ENCODE assay signal across 9 mouse cellular contexts in the genomic region with DNA sequence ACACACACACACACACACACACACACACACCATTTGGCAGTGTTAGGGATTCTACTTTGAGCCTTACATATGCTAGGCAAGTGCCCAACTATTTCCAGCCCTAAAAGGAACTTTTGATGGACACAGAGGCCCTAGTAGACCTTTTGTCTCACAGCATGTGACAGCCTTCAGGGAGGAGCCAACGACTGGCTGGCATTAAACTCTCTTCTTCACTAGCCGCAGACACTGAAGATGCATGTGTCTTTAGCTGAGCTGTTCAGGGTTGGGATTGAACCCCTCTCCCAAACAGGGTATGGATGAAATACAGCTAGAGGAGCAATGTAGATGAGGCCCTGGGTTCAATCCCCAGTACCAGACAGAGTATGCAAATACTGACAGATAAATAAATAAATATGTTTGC.
DNase-seq lines count a peak whose midpoint lies in the region; ATAC-seq and TF ChIP-seq lines count a peak whose summit lies in the region.
"Had no signal": no experiment of that assay in that cellular context is flagged by ENCODE, and none has a peak within 500 bp of the region (broad histone marks: within the 10 kb centered on the region; RNA-seq: fewer than 3 reads in every experiment).

No protein-coding gene starts in this region.

- no peak for TF ChIP-seq CTCF in liver, postnatal 0 days (IDR thresholded peaks at IDR 0.05; ENCODE audit: low read depth)

- peak overlapping the region; percentile 66 for H3K4me2 ChIP-seq in lung, embryonic 15.5 days
- H3K4me2 ChIP-seq in forebrain, embryonic 16.5 days (ENCODE audit: low read length): no peak overlapping the region
- H3K4me2 ChIP-seq in heart, embryonic 14.5 days (ENCODE audit: low read length): peak overlapping the region; percentile 83
- H3K4me2 ChIP-seq in liver, postnatal 0 days (ENCODE audit: low read depth, low read length): peak overlapping the region; percentile 73

- H3K4me1 ChIP-seq in lung, embryonic 15.5 days: peaks cover 36% of the 10 kb centered on the region
- H3K4me1 ChIP-seq in forebrain, embryonic 16.5 days (replicated peaks; ENCODE audit: control insufficient read depth, insufficient read depth, low read length): peaks cover 18% of the 10 kb centered on the region
- peaks cover 28 to 68% of the 10 kb centered on the region in 2 experiments for H3K4me1 ChIP-seq in heart, embryonic 14.5 days (ENCODE audit: control insufficient read depth in 2 of 2, insufficient read depth in 2 of 2, low read length in 2 of 2)
- H3K4me1 ChIP-seq in liver, postnatal 0 days (ENCODE audit: insufficient read depth): peaks cover 26% of the 10 kb centered on the region

- 36% methylated on average over 2 of the region's 2 CpGs for WGBS in lung, embryonic 15.5 days
- 22% methylated on average over 2 of the region's 2 CpGs for WGBS in forebrain, embryonic 16.5 days
- WGBS in heart, embryonic 14.5 days: 13% methylated on average over 2 of the region's 2 CpGs
- 42% methylated on average over 2 of the region's 2 CpGs for WGBS in liver, postnatal 0 days (ENCODE audit: insufficient replicate concordance)

- H3K4me3 ChIP-seq in lung, embryonic 15.5 days: peak overlapping the region; percentile 47; the same call in 1 of the 2 replicates
- H3K4me3 ChIP-seq in forebrain, embryonic 16.5 days (replicated peaks; ENCODE audit: low read length): no peak overlapping the region
- H3K4me3 ChIP-seq in heart, embryonic 14.5 days (ENCODE audit: control insufficient read depth in 1 of 2, insufficient read depth in 1 of 2, low read depth in 1 of 2, low read length in 2 of 2): peak overlapping the region in 1 of 2 experiments; percentile 47; a peak in 2 of 4 replicates
- 0 out of 2 replicates have a peak overlapping the region, but pooled peaks have one; percentile 45 for H3K4me3 ChIP-seq in liver, postnatal 0 days (ENCODE audit: low read depth, low read length)

- no peaks in the 10 kb centered on the region for H3K9me3 ChIP-seq in lung, embryonic 15.5 days
- H3K9me3 ChIP-seq in forebrain, embryonic 16.5 days (ENCODE audit: control insufficient read depth, low read length): no peaks in the 10 kb centered on the region
- H3K9me3 ChIP-seq in heart, embryonic 14.5 days (ENCODE audit: control insufficient read depth, low read length): no peaks in the 10 kb centered on the region
- H3K9me3 ChIP-seq in liver, postnatal 0 days (ENCODE audit: low read length): no peaks in the 10 kb centered on the region

- no peak for TF ChIP-seq EP300 in liver, postnatal 0 days (IDR thresholded peaks at IDR 0.05; ENCODE audit: low read depth)

- H3K9ac ChIP-seq in lung, embryonic 15.5 days: no peak overlapping the region
- no peak overlapping the region for H3K9ac ChIP-seq in forebrain, embryonic 16.5 days (replicated peaks; ENCODE audit: low read depth, low read length)
- H3K9ac ChIP-seq in heart, embryonic 14.5 days (ENCODE audit: low read length): peak overlapping the region; percentile 70
- no peak overlapping the region; the same call in 1 of the 2 replicates for H3K9ac ChIP-seq in liver, postnatal 0 days (replicated peaks)

- peak overlapping the region; percentile 88; the same call in 1 of the 2 replicates for H3K27ac ChIP-seq in lung, embryonic 15.5 days
- no peak overlapping the region for H3K27ac ChIP-seq in forebrain, embryonic 16.5 days (ENCODE audit: low read length)
- peak overlapping the region; percentile 98 for H3K27ac ChIP-seq in heart, embryonic 14.5 days (replicated peaks in 1 of 2; ENCODE audit: control insufficient read depth in 1 of 2, insufficient read depth in 1 of 2, low read depth in 2 of 2, low read length in 2 of 2)
- H3K27ac ChIP-seq in liver, postnatal 0 days (ENCODE audit: low read depth): peak overlapping the region; percentile 75; the same call in 1 of the 2 replicates

- H3K27me3 ChIP-seq in lung, embryonic 15.5 days: no peaks in the 10 kb centered on the region
- H3K27me3 ChIP-seq in forebrain, embryonic 16.5 days (replicated peaks; ENCODE audit: control insufficient read depth, insufficient read depth, low read length): no peaks in the 10 kb centered on the region
- no peaks in the 10 kb centered on the region for H3K27me3 ChIP-seq in heart, embryonic 14.5 days (ENCODE audit: control insufficient read depth, insufficient read depth, low read length)
- no peaks in the 10 kb centered on the region for H3K27me3 ChIP-seq in liver, postnatal 0 days (ENCODE audit: insufficient read depth, low read length)

- DNase-seq in lung, postnatal 25 days (ENCODE audit: low spot score): no peak
- no peak for DNase-seq in liver, postnatal 0 days
- DNase-seq in adrenal gland, postnatal 10 days: no peak
- DNase-seq in spleen, postnatal 36 days (ENCODE audit: low spot score in 2 of 2): no peak
- DNase-seq: adrenal gland, adult 2 months; cerebellum, adult 11 months had no signal

- ATAC-seq in lung, embryonic 15.5 days (ENCODE audit: borderline replicate concordance, extremely low read depth, low FRiP score, low TSS enrichment): no peak
- ATAC-seq in forebrain, embryonic 16.5 days: 0 out of 2 replicates have a peak, but pooled peaks have one; percentile 19
- ATAC-seq in heart, embryonic 14.5 days (ENCODE audit: insufficient number of reproducible peaks, insufficient read depth, low FRiP score, low read depth): no peak
- ATAC-seq in liver, postnatal 0 days: no peak

- H3K36me3 ChIP-seq in lung, embryonic 15.5 days: no peaks in the 10 kb centered on the region
- H3K36me3 ChIP-seq in forebrain, embryonic 16.5 days (ENCODE audit: control insufficient read depth, insufficient read depth): no peaks in the 10 kb centered on the region
- no peaks in the 10 kb centered on the region for H3K36me3 ChIP-seq in heart, embryonic 14.5 days (ENCODE audit: control insufficient read depth, insufficient read depth, low read length)
- H3K36me3 ChIP-seq in liver, postnatal 0 days (replicated peaks; ENCODE audit: insufficient read depth, low read length): no peaks in the 10 kb centered on the region
